Mouse (Mus musculus) midbrain, embryonic 16.5 days (tissue): ENCODE measurements around the gene Anks1. TPM values are rescaled to one million over a fixed set of nuclear protein-coding genes. Genes with fewer than 3 reads are reported as not detected.

ENCODE experiments used
- ATAC-seq: fragments of 200-750 bp; cut with Nextera tagmentation; 2 replicates; pipeline ENCODE4 v1.8.0; 2017; ENCODE audit warnings: moderate TSS enrichment
- H3K27ac ChIP-seq: fragments of 300-500 bp; sonication (generic); 2 replicates; pipeline ENCODE4 v1.5.1; 2014; ENCODE audit warnings: mild to moderate bottlenecking, low read length, mixed read lengths
- H3K27me3 ChIP-seq: fragments of 300-500 bp; sonication (generic); 2 replicates; pipeline ENCODE4 v1.6.1; 2014; ENCODE audit warnings: low read depth, low read length, mixed read lengths; ENCODE audit not compliant: control insufficient read depth, insufficient read depth
- H3K36me3 ChIP-seq: fragments of 300-500 bp; sonication (generic); 2 replicates; pipeline ENCODE4 v1.6.1; 2014; ENCODE audit warnings: mild to moderate bottlenecking, low read length, moderate library complexity, mixed read lengths; ENCODE audit not compliant: control insufficient read depth, insufficient read depth
- H3K4me1 ChIP-seq: fragments of 300-500 bp; sonication (generic); 2 replicates; pipeline ENCODE4 v1.6.1; 2014; ENCODE audit warnings: mild to moderate bottlenecking, low read length, mixed read lengths; ENCODE audit not compliant: control insufficient read depth, insufficient read depth
- H3K4me2 ChIP-seq: fragments of 300-500 bp; sonication (generic); 2 replicates; pipeline ENCODE4 v1.6.1; 2014; ENCODE audit warnings: mild to moderate bottlenecking, low read length, mixed read lengths
- H3K4me3 ChIP-seq: fragments of 300-500 bp; sonication (generic); 2 replicates; pipeline ENCODE4 v1.5.1; 2014; ENCODE audit warnings: low read depth, mild to moderate bottlenecking, low read length, moderate library complexity, mixed read lengths
- H3K9ac ChIP-seq: fragments of 300-500 bp; sonication (generic); 2 replicates; pipeline ENCODE4 v1.6.1; 2014; ENCODE audit warnings: low read depth, low read length, mixed read lengths
- H3K9me3 ChIP-seq: fragments of 300-500 bp; sonication (generic); replicated peaks from 2 replicates; pipeline ENCODE4 v1.6.1; 2014; ENCODE audit warnings: mild to moderate bottlenecking, low read length, mixed read lengths; ENCODE audit not compliant: control insufficient read depth, poor library complexity, severe bottlenecking
- WGBS: fragments of 180-500 bp; shearing (Covaris S2); extraction: QIAGEN DNeasy Blood & Tissue Kit; methylation state at CpG from one replicate; pipeline ENCODE4 v1.1.7; 2014; 5-methylcytosine and 5-hydroxymethylcytosine counted together
- polyA plus RNA-seq: library from polyadenylated mRNA; unstranded; fragments of >200 nt; fragmentation: Nextera tagmentation; extraction: Ambion mirVana; gene quantifications from 2 replicates; pipeline ENCODE4 v1.2.1, GENCODE M21; 2015

Anks1 gene
- polyA plus RNA-seq, 1 experiment from 2014 or later = 56.2 TPM

DNA sequence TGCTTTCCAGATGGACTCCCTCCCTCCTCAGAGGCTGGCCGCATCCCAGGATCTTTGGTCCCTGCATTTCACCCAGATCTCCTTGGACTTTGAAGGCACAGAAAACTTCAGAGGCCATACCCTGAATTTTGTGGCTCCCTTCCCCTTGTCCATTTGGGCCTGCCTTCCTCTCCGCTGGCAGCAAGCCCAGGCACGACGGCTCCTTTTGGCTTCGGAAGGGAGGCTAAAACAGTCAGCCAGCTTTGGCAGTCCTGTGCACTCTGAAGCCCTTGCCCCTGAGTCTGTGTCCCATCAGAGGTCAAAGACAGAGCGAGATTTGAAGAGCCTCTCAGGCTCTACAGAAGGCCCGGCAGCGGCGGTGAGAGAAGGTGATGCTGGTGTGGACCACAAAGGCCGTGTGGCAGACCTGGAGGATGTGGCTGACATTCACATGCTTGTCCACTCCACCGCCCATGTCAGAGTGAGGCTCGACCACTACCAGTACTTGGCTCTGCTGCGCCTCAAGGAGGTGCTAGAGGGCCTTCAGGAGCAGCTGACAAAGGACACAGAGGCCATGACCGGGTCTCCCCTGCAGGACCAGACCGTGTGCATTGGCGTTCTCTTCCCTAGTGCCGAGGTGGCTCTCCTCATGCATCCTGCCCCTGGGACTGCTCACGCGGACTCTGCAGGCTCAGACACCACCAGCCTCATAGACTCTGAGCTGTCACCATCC is 22.5 kb upstream of the Anks1 start:
- Histone ChIP-seq H3K4me1 (no peaks in the 10 kb centered on the region), H3K4me2 (no peak overlapping the region), H3K27ac (no peak overlapping the region), H3K27me3 (no peaks in the 10 kb centered on the region), H3K9me3 (no peaks in the 10 kb centered on the region), H3K4me3 (no peak overlapping the region), H3K36me3 (peaks cover 34% of the 10 kb centered on the region), H3K9ac (no peak overlapping the region)
- 83% methylated on average over 19 of the region's 19 CpGs for WGBS
- no peak for ATAC-seq

DNA sequence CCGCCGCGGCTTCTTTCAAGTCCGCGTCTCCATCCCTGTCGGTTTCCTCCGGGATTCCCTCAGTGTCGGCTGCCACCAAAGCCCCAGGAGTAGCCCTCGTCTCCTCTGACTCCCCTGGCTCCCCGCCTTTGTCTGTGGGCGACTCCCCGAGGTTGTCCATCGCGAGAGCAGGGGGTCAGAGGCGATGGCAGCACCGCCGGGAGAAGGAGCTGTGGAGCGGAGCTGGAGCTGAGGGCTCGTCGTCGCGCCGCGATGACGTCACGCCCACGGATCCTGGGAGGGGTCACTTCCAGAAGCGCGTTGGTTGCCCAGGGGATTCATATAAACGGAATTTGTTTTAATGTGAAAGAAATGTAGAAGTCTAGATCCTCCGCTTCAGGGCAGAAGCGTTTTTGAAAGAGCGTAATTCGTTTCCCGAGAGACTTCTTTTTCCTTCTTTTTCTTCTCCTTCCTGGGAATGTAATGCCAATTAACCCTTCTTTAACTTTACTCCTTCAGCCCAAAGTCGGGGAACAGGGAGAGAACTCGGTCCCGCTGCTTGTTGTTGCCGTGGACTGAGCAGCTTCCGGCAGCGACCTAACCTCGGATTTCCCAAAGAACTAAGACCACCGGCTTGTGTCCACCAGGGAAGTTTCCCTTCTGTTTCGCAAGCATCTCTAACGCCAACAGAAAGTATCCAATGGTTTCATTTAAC is 1.4 kb upstream of the Anks1 start:
- H3K9ac ChIP-seq = peak overlapping the region; percentile 78
- H3K27ac ChIP-seq = peak overlapping the region; percentile 66
- H3K4me2 ChIP-seq = peak overlapping the region; percentile 89
- peak; percentile 19; the same call in 1 of the 2 replicates for ATAC-seq
- under 1% methylated on average over 45 of the region's 45 CpGs for WGBS
- peak overlapping the region; percentile 60 for H3K4me3 ChIP-seq
- H3K27me3 ChIP-seq = no peaks in the 10 kb centered on the region
- H3K4me1 ChIP-seq = peaks cover 33% of the 10 kb centered on the region
- H3K9me3 ChIP-seq = no peaks in the 10 kb centered on the region
- H3K36me3 ChIP-seq = peaks cover 7% of the 10 kb centered on the region

DNA sequence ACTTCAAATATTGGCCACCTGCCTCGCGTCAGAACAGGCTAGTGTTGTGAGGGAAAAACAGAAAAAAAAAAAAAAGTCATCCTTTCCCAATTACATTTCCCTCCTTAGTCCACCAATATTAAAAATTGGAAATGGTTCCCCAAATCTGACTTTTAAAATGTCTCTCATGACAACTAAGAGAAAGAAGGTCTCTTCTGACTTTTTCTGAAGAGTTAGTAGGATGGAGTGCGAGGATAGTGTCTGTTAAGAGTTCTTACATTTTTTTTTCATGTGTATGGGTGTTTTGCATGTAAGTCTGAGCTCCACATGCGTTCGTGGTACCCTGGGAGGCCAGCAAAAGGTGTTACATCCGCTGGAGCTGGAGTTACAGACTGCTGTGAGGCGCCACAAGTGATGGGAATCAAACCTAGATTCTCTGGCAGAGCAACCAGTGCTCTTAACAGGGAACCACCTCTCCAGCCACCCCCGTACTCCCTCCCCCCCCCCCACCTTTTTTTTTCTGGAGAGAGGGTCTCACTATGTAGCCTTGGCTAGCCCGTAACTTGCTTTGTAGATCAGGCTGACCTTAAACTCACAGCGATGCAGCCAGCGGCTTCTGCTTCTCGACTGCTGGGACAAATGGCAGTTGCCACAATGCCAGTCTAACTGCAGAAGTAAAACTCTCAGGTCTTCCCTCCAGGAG is 759 bp upstream of the Anks1 start:
- WGBS = under 1% methylated on average over 12 of the region's 12 CpGs
- Histone ChIP-seq H3K27me3 (no peaks in the 10 kb centered on the region), H3K27ac (peak overlapping the region; percentile 90), H3K4me2 (peak overlapping the region; percentile 89), H3K4me3 (peak overlapping the region; percentile 60), H3K36me3 (peaks cover 2% of the 10 kb centered on the region; the same call in 1 of the 2 replicates), H3K9ac (peak overlapping the region; percentile 88), H3K4me1 (peaks cover 33% of the 10 kb centered on the region), H3K9me3 (no peaks in the 10 kb centered on the region)
- ATAC-seq = no peak

DNA sequence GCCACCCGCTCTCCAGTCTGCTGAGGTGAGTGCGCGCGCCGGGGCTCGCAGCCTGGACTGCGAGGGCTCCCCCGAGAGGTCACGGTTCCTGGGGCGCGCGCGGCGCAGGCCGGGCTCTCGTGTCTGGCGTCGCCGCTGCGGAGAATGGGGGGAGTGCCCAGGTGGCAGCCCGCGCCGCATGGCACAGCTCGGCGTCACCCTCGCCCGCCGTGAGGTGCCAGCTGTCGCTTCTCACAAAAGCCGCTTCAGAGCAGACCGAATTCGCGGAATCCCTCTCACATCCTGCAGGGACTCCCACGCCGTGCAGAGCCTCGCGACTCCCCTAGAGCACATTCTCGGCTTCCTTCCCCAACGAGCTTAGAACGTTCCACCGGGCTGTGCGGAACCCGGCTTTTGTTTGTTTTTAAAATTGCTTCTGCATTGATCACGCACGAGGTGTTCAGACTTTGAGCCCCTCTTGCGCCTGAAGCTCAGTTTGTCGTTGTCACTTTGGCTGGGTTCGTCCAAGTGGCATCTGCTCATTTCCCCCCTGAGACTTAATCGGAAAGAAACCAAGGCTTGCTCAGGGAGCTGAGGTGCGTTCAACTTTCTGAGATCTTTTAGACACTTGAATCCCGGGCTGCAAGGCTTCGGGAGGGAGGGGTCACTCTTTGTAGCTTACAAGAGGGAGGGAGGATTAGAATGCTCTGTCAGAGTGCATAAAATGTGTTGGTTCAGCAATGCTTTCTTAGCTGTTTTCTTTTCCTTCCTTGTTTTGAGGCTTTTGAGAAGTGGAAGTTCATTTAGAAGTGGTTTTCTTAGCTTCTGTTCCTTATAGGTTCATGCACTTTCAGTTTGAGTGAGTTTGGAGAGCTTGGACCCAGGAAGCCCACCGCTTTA is 755 bp downstream of the Anks1 start, which contains the start of gene Taf11:
Taf11 (minus strand) TSS at position 223 of the 879 bp plus-strand sequence.
- Histone ChIP-seq H3K36me3 (peaks cover under 1% of the 10 kb centered on the region; the same call in 1 of the 2 replicates), H3K4me2 (peak within 1 kb of the TSS; percentile 89), H3K27me3 (no peaks in the 10 kb centered on the region), H3K27ac (peak within 1 kb of the TSS; percentile 90), H3K9ac (peak within 1 kb of the TSS; percentile 88), H3K4me3 (peak within 1 kb of the TSS; percentile 60), H3K4me1 (peaks cover 33% of the 10 kb centered on the region), H3K9me3 (no peaks in the 10 kb centered on the region)
- WGBS = 1% methylated on average over 53 of the region's 53 CpGs
- peak; percentile 56 for ATAC-seq

DNA sequence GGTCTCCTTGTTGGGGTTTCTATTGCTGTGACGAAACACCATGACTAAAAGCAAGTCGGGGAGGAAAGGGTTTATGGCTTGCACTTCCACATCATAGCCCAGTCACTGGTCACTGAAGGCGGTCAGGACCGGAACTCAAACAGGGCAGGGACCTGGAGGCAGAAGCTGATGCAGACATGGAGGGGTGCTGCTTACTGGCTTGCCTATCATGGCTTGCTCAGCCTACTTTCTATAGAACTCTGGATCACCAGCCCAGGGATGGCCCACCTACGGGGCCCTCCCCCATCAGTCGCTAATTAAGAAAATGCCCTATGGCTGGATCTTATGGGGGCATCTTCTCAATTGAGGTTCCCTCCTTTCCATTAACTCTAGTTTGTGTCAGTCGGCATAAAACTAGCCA is 2.3 kb downstream of the Anks1 start:
- ATAC-seq = no peak
- Histone ChIP-seq H3K9me3 (no peaks in the 10 kb centered on the region), H3K27ac (no peak overlapping the region), H3K4me3 (no peak overlapping the region), H3K36me3 (no peaks in the 10 kb centered on the region), H3K27me3 (no peaks in the 10 kb centered on the region), H3K9ac (no peak overlapping the region), H3K4me1 (peaks cover 28% of the 10 kb centered on the region), H3K4me2 (no peak overlapping the region)
- 92% methylated on average over 7 of the region's 7 CpGs for WGBS

DNA sequence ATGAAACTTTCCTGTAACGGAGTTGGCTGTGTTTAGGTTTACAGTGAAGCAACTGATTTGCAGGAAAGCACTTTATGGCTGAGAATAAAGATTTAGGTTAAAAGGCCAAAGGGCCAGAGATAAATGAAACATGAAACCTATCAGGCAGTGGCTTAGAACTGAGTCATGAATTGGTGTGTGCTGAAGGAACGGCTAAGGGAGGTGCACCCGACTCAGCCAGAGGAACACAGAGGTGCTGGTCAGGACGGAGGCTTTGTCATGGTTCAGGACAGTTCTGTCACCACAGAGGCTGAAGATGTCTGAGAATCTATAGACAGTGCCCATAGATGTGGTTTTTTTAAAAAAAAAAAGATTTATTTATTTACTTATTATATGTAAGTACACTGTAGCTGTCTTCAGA is 5.6 kb downstream of the Anks1 start:
- Histone ChIP-seq H3K4me3 (no peak overlapping the region), H3K4me1 (peaks cover 15% of the 10 kb centered on the region), H3K36me3 (no peaks in the 10 kb centered on the region), H3K9ac (no peak overlapping the region), H3K9me3 (no peaks in the 10 kb centered on the region), H3K4me2 (no peak overlapping the region), H3K27ac (no peak overlapping the region), H3K27me3 (no peaks in the 10 kb centered on the region)
- no peak for ATAC-seq
- 96% methylated on average over 4 of the region's 4 CpGs for WGBS

DNA sequence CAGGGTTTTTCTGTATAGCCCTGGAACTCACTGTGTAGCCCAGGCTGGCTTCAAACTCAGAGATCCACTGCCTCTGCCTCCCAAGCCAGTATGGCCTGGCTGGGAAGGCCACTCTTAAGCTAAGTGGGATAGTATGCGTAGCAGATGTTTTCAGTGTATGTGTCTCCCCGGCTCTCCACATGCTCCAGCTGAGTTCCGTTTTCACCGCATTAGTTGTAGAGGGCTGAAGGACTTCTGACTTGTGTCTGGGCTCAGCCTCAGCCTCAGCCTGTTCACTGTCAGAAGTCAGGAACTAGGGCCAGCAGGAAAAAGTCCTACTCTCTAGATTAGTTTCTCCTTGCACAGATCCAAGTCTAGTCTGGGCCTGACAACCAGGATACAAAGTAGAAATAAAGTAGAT is 7.3 kb downstream of the Anks1 start:
- no peak for ATAC-seq
- 89% methylated on average over 4 of the region's 4 CpGs for WGBS
- no peaks in the 10 kb centered on the region for H3K9me3 ChIP-seq

DNA sequence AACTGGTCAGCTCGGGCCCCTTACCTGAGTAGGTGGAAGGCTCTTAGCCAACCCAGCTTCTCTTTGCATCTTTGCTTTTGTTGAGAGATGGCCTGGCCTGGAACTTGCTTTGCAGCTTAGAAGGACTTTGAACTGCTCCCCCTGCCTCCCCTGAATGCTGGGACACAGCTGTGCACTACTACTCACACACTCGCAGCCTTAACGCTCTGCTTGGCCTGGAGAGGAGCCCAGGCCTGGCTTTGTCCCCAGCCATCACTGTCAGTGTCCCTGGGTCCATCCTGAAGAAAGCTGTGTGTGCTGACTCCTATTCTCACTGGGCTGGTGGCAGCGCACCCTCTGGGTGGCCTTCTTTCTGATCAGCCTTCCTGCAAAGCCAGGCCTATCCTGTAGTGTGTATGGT is 11.6 kb downstream of the Anks1 start:
- no peak overlapping the region for H3K9ac ChIP-seq

More for the DNA sequence above, 7.3 kb downstream of the Anks1 start:
- no peak overlapping the region for H3K4me3 ChIP-seq
- H3K4me2 ChIP-seq = no peak overlapping the region
- peaks cover 4% of the 10 kb centered on the region; the same call in 1 of the 2 replicates for H3K4me1 ChIP-seq
- H3K27me3 ChIP-seq = no peaks in the 10 kb centered on the region
- no peak overlapping the region for H3K9ac ChIP-seq
- H3K27ac ChIP-seq = no peak overlapping the region
- H3K36me3 ChIP-seq = no peaks in the 10 kb centered on the region

More for the DNA sequence above, 11.6 kb downstream of the Anks1 start:
- no peak overlapping the region for H3K27ac ChIP-seq
- 85% methylated on average over 4 of the region's 4 CpGs for WGBS
- no peak overlapping the region for H3K4me2 ChIP-seq
- H3K9me3 ChIP-seq = no peaks in the 10 kb centered on the region
- no peak overlapping the region for H3K4me3 ChIP-seq
- no peaks in the 10 kb centered on the region for H3K27me3 ChIP-seq
- peaks cover 6% of the 10 kb centered on the region for H3K4me1 ChIP-seq
- ATAC-seq = no peak
- no peaks in the 10 kb centered on the region for H3K36me3 ChIP-seq
